Mouse (Mus musculus): Measurements from ENCODE around the gene Banf2.

Banf2 gene

GRCm38 (mm10) chr2:144101463-144101961, 68.7 kb downstream of the Banf2 start:
- DNase-seq (ENCODE audit: low spot score), result no peak

GRCm38 (mm10) chr2:144107374-144107773, 74.5 kb downstream of the Banf2 start:
- no peak for DNase-seq (ENCODE audit: low spot score)

GRCm38 (mm10) chr2:144107810-144108209, 75.0 kb downstream of the Banf2 start:
- DNase-seq (ENCODE audit: low spot score), result no peak

- DNase-seq (ENCODE audit: low spot score), result no peak
Measured at GRCm38 (mm10) chr2:144108376-144108775, 75.5 kb downstream of the Banf2 start.

- DNase-seq (ENCODE audit: low spot score), result no peak
Measured at GRCm38 (mm10) chr2:144111966-144112365, 79.1 kb downstream of the Banf2 start.

- DNase-seq (ENCODE audit: low spot score), result no peak
Measured at GRCm38 (mm10) chr2:144112666-144113065, 79.8 kb downstream of the Banf2 start.

- no peak for DNase-seq (ENCODE audit: low spot score)
Measured at GRCm38 (mm10) chr2:144118061-144118460, 85.2 kb downstream of the Banf2 start.

- no peak for DNase-seq (ENCODE audit: low spot score)
Measured at GRCm38 (mm10) chr2:144120186-144120823, 87.4 kb downstream of the Banf2 start.

GRCm38 (mm10) chr2:144122068-144122467, 89.2 kb downstream of the Banf2 start:
- DNase-seq (ENCODE audit: low spot score), result no peak

All from yolk sac, embryonic 10.5 days (tissue).